Mouse (Mus musculus): ENCODE results near the gene Immp1l.

DNA sequence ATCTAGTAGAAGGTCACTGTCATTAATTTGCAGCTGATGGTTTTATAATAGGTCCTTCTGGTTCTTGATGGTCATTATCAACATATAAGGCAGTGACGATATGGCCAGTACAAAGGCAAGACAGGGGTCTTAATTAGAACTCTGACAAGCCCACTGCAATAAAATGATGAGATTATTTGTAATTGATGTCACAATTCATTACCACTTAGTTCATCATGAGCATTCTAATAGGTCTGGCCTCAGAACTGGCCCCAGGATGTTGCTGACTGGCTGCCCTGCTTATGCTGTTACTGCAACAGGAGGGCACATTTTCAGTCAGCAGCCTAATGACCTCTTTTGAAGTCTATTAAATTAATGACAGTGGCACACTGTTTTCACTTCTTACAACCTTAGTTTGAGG, 59.0 kb downstream of the Immp1l start:
- TF ChIP-seq POLR2A (IDR thresholded peaks at IDR 0.05; ENCODE audit: low read depth, low read length) = no peak
- no peak for TF ChIP-seq CTCF (conservative IDR thresholded peaks at IDR 0.05 in 1 of 2, IDR thresholded peaks at IDR 0.05 in 1 of 2; ENCODE audit: low read depth in 2 of 2, low read length in 2 of 2)
- no peak for TF ChIP-seq HCFC1 (IDR thresholded peaks at IDR 0.05; ENCODE audit: low read depth, low read length)
- TF ChIP-seq IRF4 (IDR thresholded peaks at IDR 0.05; ENCODE audit: low read depth, low read length) = no peak
- no peak for TF ChIP-seq EP300 (IDR thresholded peaks at IDR 0.05; ENCODE audit: low read length)
- TF ChIP-seq ZNF384 (IDR thresholded peaks at IDR 0.05; ENCODE audit: low read depth, low read length) = no peak
- no peak for TF ChIP-seq RCOR1 (conservative IDR thresholded peaks at IDR 0.05; ENCODE audit: low read depth, low read length)
- no peak for TF ChIP-seq SIN3A (IDR thresholded peaks at IDR 0.05; ENCODE audit: low read length)
- no peak for TF ChIP-seq TCF12 (IDR thresholded peaks at IDR 0.05; ENCODE audit: low read depth, low read length)
- no peak for TF ChIP-seq RAD21 (IDR thresholded peaks at IDR 0.05; ENCODE audit: low read depth, low read length)
- no peak for TF ChIP-seq NELFE (IDR thresholded peaks at IDR 0.05; ENCODE audit: low read depth, low read length)
- TF ChIP-seq GABPA (IDR thresholded peaks at IDR 0.05; ENCODE audit: insufficient replicate concordance, low read depth, low read length) = no peak
